In genomic region chr17:5890429-5890828, GRCm38 (mm10) we compare ENCODE assay signal across 8 mouse cellular contexts. TPM values are rescaled to one million over a fixed set of nuclear protein-coding genes. Genes with fewer than 3 reads are reported as not detected.
DNase-seq lines count a peak whose midpoint lies in the region.

No protein-coding gene starts in this region.

- intact Hi-C loops in gastrocnemius, postnatal 14 days (cut with DNase I; ENCODE audit: low total_unique reads), result no loop called here

- peak; percentile 86 for DNase-seq in CD4-positive, CD25-positive, alpha-beta regulatory T cell, adult 2 months (ENCODE audit: low read depth, low spot score)
- DNase-seq in Muller cell, postnatal 12 days (ENCODE audit: inconsistent ontology term), result peak; percentile 50
- DNase-seq in cerebellum, adult 9-10 months, result peak; percentile 73
- peak; percentile 87 for DNase-seq in gastrocnemius, postnatal 14 days
- peak; percentile 94 for DNase-seq in kidney, postnatal 4 days
- peak; percentile 75 to 84 for DNase-seq in lung, adult 18-20 months
- DNase-seq in right cerebral cortex, postnatal 10 days (ENCODE audit: low spot score in 2 of 2), result peak; percentile 54 to 77
- DNase-seq in urinary bladder, postnatal 25 days (ENCODE audit: low spot score), result peak; percentile 92

RNA-seq across cellular contexts. Expression of gene Snx9, which starts 49.3 kb away (rescaled TPM):
- 10 to 100 TPM; 21.0 to 23.9 TPM for total RNA-seq in gastrocnemius, postnatal 14 days (2021)

RNA-seq across cellular contexts. Expression of gene Synj2, which starts 50.7 kb away (rescaled TPM):
- total RNA-seq in gastrocnemius, postnatal 14 days (2021), result 10 to 100 TPM; 28.9 to 44.4 TPM

Comparison
In these comparisons a context has a peak if more than half of its experiments do, and no peak if none do; other contexts are left out.
1. Peak in every context shown above with its lines: DNase-seq.